8 mouse cellular contexts compared by ENCODE assay signal in genomic region chr9:54733921-54734638, GRCm38 (mm10). TPM values are rescaled to one million over a fixed set of nuclear protein-coding genes. Genes with fewer than 3 reads are reported as not detected.
DNase-seq lines count a peak whose midpoint lies in the region; ATAC-seq lines count a peak whose summit lies in the region.

Gene Wdr61, minus strand, starts transcription at chr9:54734519.

- peak within 1 kb of the TSS; percentile 95 for H3K9ac ChIP-seq in heart, embryonic 14.5 days (ENCODE audit: low read length)
- peak within 1 kb of the TSS; percentile 85 for H3K9ac ChIP-seq in liver, embryonic 13.5 days
- H3K9ac ChIP-seq in stomach, embryonic 16.5 days (ENCODE audit: low read length) = peak within 1 kb of the TSS; percentile 70

- no peaks in the 10 kb centered on the region for H3K27me3 ChIP-seq in heart, embryonic 14.5 days (ENCODE audit: control insufficient read depth, insufficient read depth, low read length)
- H3K27me3 ChIP-seq in liver, embryonic 13.5 days = no peaks in the 10 kb centered on the region
- no peaks in the 10 kb centered on the region for H3K27me3 ChIP-seq in stomach, embryonic 16.5 days (ENCODE audit: control insufficient read depth, insufficient read depth, low read length)

- WGBS in heart, embryonic 14.5 days = 2% methylated on average over 27 of the region's 32 CpGs
- WGBS in liver, embryonic 13.5 days (ENCODE audit: insufficient replicate concordance) = 1% methylated on average over 32 of the region's 32 CpGs
- under 1% methylated on average over 32 of the region's 32 CpGs for WGBS in stomach, embryonic 16.5 days

- ATAC-seq in heart, embryonic 14.5 days (ENCODE audit: insufficient number of reproducible peaks, insufficient read depth, low FRiP score, low read depth) = peak; percentile 96
- peak; percentile 98 for ATAC-seq in liver, embryonic 13.5 days (ENCODE audit: low read depth)
- peak; percentile 98 for ATAC-seq in stomach, embryonic 16.5 days (ENCODE audit: insufficient read depth, low FRiP score)

- 0 out of 2 replicates have a peak, but pooled peaks cover 2% of the 10 kb centered on the region for H3K4me1 ChIP-seq in brown adipose tissue, adult 24 weeks (ENCODE audit: control insufficient read depth, insufficient read depth, insufficient read length, low read length)
- H3K4me1 ChIP-seq in heart, embryonic 14.5 days (ENCODE audit: control insufficient read depth in 2 of 2, insufficient read depth in 2 of 2, low read length in 2 of 2) = peaks cover 0 to 8% of the 10 kb centered on the region in 2 experiments; a peak in 2 of 4 replicates
- H3K4me1 ChIP-seq in liver, embryonic 13.5 days (replicated peaks) = peaks cover 30% of the 10 kb centered on the region
- peaks cover 6% of the 10 kb centered on the region for H3K4me1 ChIP-seq in stomach, embryonic 16.5 days (ENCODE audit: control insufficient read depth, insufficient read depth, low read length)

- peak within 1 kb of the TSS; percentile 89 for H3K4me2 ChIP-seq in heart, embryonic 14.5 days (ENCODE audit: low read length)
- H3K4me2 ChIP-seq in liver, embryonic 13.5 days = peak within 1 kb of the TSS; percentile 68
- H3K4me2 ChIP-seq in stomach, embryonic 16.5 days (ENCODE audit: low read depth, low read length) = peak within 1 kb of the TSS; percentile 68

- DNase-seq in CD4-positive, CD25-positive, alpha-beta regulatory T cell, adult 2 months (ENCODE audit: low read depth, low spot score) = peak; percentile 99
- peak; percentile 91 for DNase-seq in fibroblast of lung, adult 2 months (ENCODE audit: low read depth)
- peak; percentile 98 for DNase-seq in kidney, postnatal 14 days
- peak; percentile 97 for DNase-seq in liver, embryonic 13.5 days
- peak; percentile 98 for DNase-seq in neural tube, embryonic 10.5 days (ENCODE audit: extremely low spot score, low spot score)

- peak within 1 kb of the TSS; percentile 21; the same call in 1 of the 2 replicates for H3K27ac ChIP-seq in brown adipose tissue, adult 24 weeks (replicated peaks; ENCODE audit: low read depth, low read length)
- H3K27ac ChIP-seq in heart, embryonic 14.5 days (replicated peaks in 1 of 2; ENCODE audit: control insufficient read depth in 1 of 2, insufficient read depth in 1 of 2, low read depth in 2 of 2, low read length in 2 of 2) = peak within 1 kb of the TSS; percentile 79 to 88
- peak within 1 kb of the TSS; percentile 72 for H3K27ac ChIP-seq in liver, embryonic 13.5 days
- H3K27ac ChIP-seq in stomach, embryonic 16.5 days (ENCODE audit: low read length) = no peak within 1 kb of the TSS

- H3K9me3 ChIP-seq in heart, embryonic 14.5 days (ENCODE audit: control insufficient read depth, low read length) = no peaks in the 10 kb centered on the region
- no peaks in the 10 kb centered on the region for H3K9me3 ChIP-seq in liver, embryonic 13.5 days (replicated peaks)
- no peaks in the 10 kb centered on the region for H3K9me3 ChIP-seq in stomach, embryonic 16.5 days (replicated peaks; ENCODE audit: control insufficient read depth, low read length)

- H3K36me3 ChIP-seq in heart, embryonic 14.5 days (ENCODE audit: control insufficient read depth, insufficient read depth, low read length) = peaks cover 20% of the 10 kb centered on the region
- H3K36me3 ChIP-seq in liver, embryonic 13.5 days = peaks cover 20% of the 10 kb centered on the region
- peaks cover 6% of the 10 kb centered on the region for H3K36me3 ChIP-seq in stomach, embryonic 16.5 days (ENCODE audit: control insufficient read depth, insufficient read depth, low read length)

- H3K4me3 ChIP-seq in brown adipose tissue, adult 24 weeks (ENCODE audit: insufficient read depth, low read depth, low read length) = peak within 1 kb of the TSS; percentile 80
- H3K4me3 ChIP-seq in heart, embryonic 14.5 days (ENCODE audit: control insufficient read depth in 1 of 2, insufficient read depth in 1 of 2, low read depth in 1 of 2, low read length in 2 of 2) = peak within 1 kb of the TSS; percentile 73 to 94
- peak within 1 kb of the TSS; percentile 87 for H3K4me3 ChIP-seq in liver, embryonic 13.5 days (replicated peaks)
- peak within 1 kb of the TSS; percentile 58 for H3K4me3 ChIP-seq in stomach, embryonic 16.5 days (replicated peaks; ENCODE audit: low read length)

RNA-seq across cellular contexts. Expression of gene Wdr61, which starts in this region (rescaled TPM):
- polyA plus RNA-seq in brown adipose tissue, adult 24 weeks (2012; ENCODE audit: insufficient read depth, insufficient read length, missing spikeins) = 56.9 and 70.4 TPM in 2 replicates
- polyA plus RNA-seq in heart, embryonic 14.5 days (2014; fragmentation: Nextera tagmentation; extraction: Ambion mirVana) = 103 and 105 TPM in 2 replicates
- 118 and 128 TPM in 2 replicates for polyA plus RNA-seq in liver, embryonic 13.5 days (2015; fragmentation: Nextera tagmentation; extraction: Ambion mirVana)
- 148 and 151 TPM in 2 replicates for polyA plus RNA-seq in stomach, embryonic 16.5 days (2015; fragmentation: Nextera tagmentation; extraction: Ambion mirVana)
